Mouse (Mus musculus) megakaryocyte, embryonic 14.5 days (primary cell): Measurements from ENCODE around the gene Nkx2-5.

Experiments
- FLI1 ChIP-seq: IDR thresholded peaks from 2 replicates; pipeline ENCODE4 v1.6.1; 2012; ENCODE audit warnings: low read length, inconsistent platforms, mixed read lengths
- GATA1 ChIP-seq: IDR thresholded peaks from 3 replicates; pipeline ENCODE4 v1.6.1; 2012; ENCODE audit warnings: mixed read lengths, low read length, inconsistent platforms, borderline replicate concordance

- TF ChIP-seq GATA1 (no peak), FLI1 (no peak)
Observed at GRCm38 (mm10) chr17:26882706-26883105, 37.9 kb upstream of the Nkx2-5 start.
